Mouse (Mus musculus): ENCODE measurements at regions not wholly inside any gene's neighbourhood (a gene's known extent, or its start where the extent isn't known, plus 50 kb on each side); places are given as distances from the start of the nearest gene placed in this dataset.

GRCm38 (mm10) chr4:153604695-153605485 lies 122.3 kb upstream of the Ajap1 start:
- no peak for DNase-seq (ENCODE audit: low read depth, low spot score)
- no peak for TF ChIP-seq GABPA (IDR thresholded peaks at IDR 0.05; ENCODE audit: low read depth, low read length)
- no peak for TF ChIP-seq MXI1 (IDR thresholded peaks at IDR 0.05; ENCODE audit: low read depth, low read length)
- TF ChIP-seq RAD21 (IDR thresholded peaks at IDR 0.05; ENCODE audit: low read depth, low read length) = no peak
- TF ChIP-seq SMC3 (IDR thresholded peaks at IDR 0.05; ENCODE audit: low read depth, low read length) = no peak
- TF ChIP-seq ZC3H11A (IDR thresholded peaks at IDR 0.05; ENCODE audit: low read depth, low read length) = no peak
- no peak for TF ChIP-seq MAZ (IDR thresholded peaks at IDR 0.05; ENCODE audit: low read depth, low read length)
- no peak for TF ChIP-seq ETS1 (IDR thresholded peaks at IDR 0.05; ENCODE audit: low read depth, low read length)
- H3K9ac ChIP-seq (ENCODE audit: control insufficient read depth, low read depth, low read length, poor library complexity, severe bottlenecking) = no peak overlapping the region
- no peak overlapping the region for H3K27ac ChIP-seq (ENCODE audit: control insufficient read depth, low read depth, low read length)
- no peaks in the 10 kb centered on the region for H3K4me1 ChIP-seq (ENCODE audit: control insufficient read depth in 1 of 2, insufficient read depth in 2 of 2, low read length in 2 of 2)
- no peaks in the 10 kb centered on the region for H3K36me3 ChIP-seq (ENCODE audit: control insufficient read depth in 1 of 2, insufficient read depth in 2 of 2, low read length in 2 of 2)
- H3K27me3 ChIP-seq (ENCODE audit: control insufficient read depth in 1 of 2, insufficient read depth in 2 of 2, low read length in 2 of 2) = no peaks in the 10 kb centered on the region
- H3K9me3 ChIP-seq (replicated peaks; ENCODE audit: insufficient read depth, low read length) = no peaks in the 10 kb centered on the region
- H3K79me2 ChIP-seq (ENCODE audit: control insufficient read depth, insufficient read depth, low read length, poor library complexity) = no peaks in the 10 kb centered on the region
- H3K4me3 ChIP-seq (ENCODE audit: control insufficient read depth in 1 of 2, insufficient read depth in 1 of 2, low read depth in 2 of 2, low read length in 2 of 2) = no peak overlapping the region

DNA sequence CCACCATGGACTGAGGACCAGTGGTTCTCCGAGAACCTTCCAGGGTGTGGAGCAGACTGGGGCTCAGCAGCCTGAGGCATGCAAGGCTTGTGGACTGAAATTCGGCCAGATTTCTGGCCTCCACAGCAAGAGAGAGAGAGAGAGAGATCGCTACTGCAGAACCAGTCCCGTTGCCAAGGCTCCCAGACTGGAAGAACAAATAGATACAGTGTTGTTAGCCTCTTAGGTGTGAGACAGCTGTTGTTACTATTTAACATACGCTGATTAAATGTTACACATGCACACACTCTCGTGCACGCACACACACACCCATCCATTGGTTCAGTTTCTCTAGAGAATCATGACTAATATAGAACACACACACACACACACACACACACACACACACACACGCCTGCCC lies 133.4 kb upstream of the Ajap1 start:
- Histone ChIP-seq H3K79me2 (ENCODE audit: control insufficient read depth, insufficient read depth, low read length, poor library complexity) (no peaks in the 10 kb centered on the region), H3K9me3 (replicated peaks; ENCODE audit: insufficient read depth, low read length) (no peaks in the 10 kb centered on the region), H3K27me3 (ENCODE audit: control insufficient read depth in 1 of 2, insufficient read depth in 2 of 2, low read length in 2 of 2) (no peaks in the 10 kb centered on the region), H3K9ac (ENCODE audit: control insufficient read depth, low read depth, low read length, poor library complexity, severe bottlenecking) (no peak overlapping the region), H3K27ac (ENCODE audit: control insufficient read depth, low read depth, low read length) (no peak overlapping the region), H3K4me3 (ENCODE audit: control insufficient read depth in 1 of 2, insufficient read depth in 1 of 2, low read depth in 2 of 2, low read length in 2 of 2) (no peak overlapping the region), H3K4me1 (ENCODE audit: control insufficient read depth in 1 of 2, insufficient read depth in 2 of 2, low read length in 2 of 2) (no peaks in the 10 kb centered on the region), H3K36me3 (ENCODE audit: control insufficient read depth in 1 of 2, insufficient read depth in 2 of 2, low read length in 2 of 2) (no peaks in the 10 kb centered on the region)
- TF ChIP-seq JUND (IDR thresholded peaks at IDR 0.05; ENCODE audit: low read depth, low read length) (no peak), TAL1 (IDR thresholded peaks at IDR 0.05; ENCODE audit: low read length) (no peak), ZC3H11A (IDR thresholded peaks at IDR 0.05; ENCODE audit: low read depth, low read length) (no peak), ZNF384 (IDR thresholded peaks at IDR 0.05; ENCODE audit: low read depth, low read length) (no peak), BHLHE40 (IDR thresholded peaks at IDR 0.05; ENCODE audit: borderline replicate concordance, low read depth, low read length) (no peak), MEF2A (IDR thresholded peaks at IDR 0.05; ENCODE audit: extremely low read depth, insufficient replicate concordance, low read depth, low read length, poor library complexity, severe bottlenecking) (no peak), SIN3A (IDR thresholded peaks at IDR 0.05; ENCODE audit: low read length) (no peak), SMC3 (IDR thresholded peaks at IDR 0.05; ENCODE audit: low read depth, low read length) (no peak), GATA1 (IDR thresholded peaks at IDR 0.05; ENCODE audit: low read depth, low read length) (no peak), TCF12 (IDR thresholded peaks at IDR 0.05; ENCODE audit: low read depth, low read length) (no peak), MAZ (IDR thresholded peaks at IDR 0.05; ENCODE audit: low read depth, low read length) (no peak), CTCF (IDR thresholded peaks at IDR 0.05 in 2 of 3, conservative IDR thresholded peaks at IDR 0.05 in 1 of 3; ENCODE audit: control insufficient read depth in 1 of 3, insufficient read depth in 1 of 3, low read depth in 2 of 3, low read length in 3 of 3, poor library complexity in 1 of 3, severe bottlenecking in 1 of 3) (no peak), CHD1 (IDR thresholded peaks at IDR 0.05; ENCODE audit: low read depth, low read length) (no peak), TBP (IDR thresholded peaks at IDR 0.05; ENCODE audit: low read depth, low read length) (no peak), EP300 (IDR thresholded peaks at IDR 0.05; ENCODE audit: low read depth in 1 of 2, low read length in 2 of 2) (no peak), E2F4 (IDR thresholded peaks at IDR 0.05; ENCODE audit: borderline replicate concordance, low read depth, low read length) (no peak), MXI1 (IDR thresholded peaks at IDR 0.05; ENCODE audit: low read depth, low read length) (no peak), CHD2 (IDR thresholded peaks at IDR 0.05; ENCODE audit: low read length) (no peak)
- DNase-seq (ENCODE audit: low read depth, low spot score) = no peak

Measured in MEL (cell line).